Mouse (Mus musculus): ENCODE results near the gene Cobll1. TPM values are rescaled to one million over a fixed set of nuclear protein-coding genes. Genes with fewer than 3 reads are reported as not detected.

Gene Cobll1
- polyA plus RNA-seq, 1 experiment = 4.4 TPM

DNA sequence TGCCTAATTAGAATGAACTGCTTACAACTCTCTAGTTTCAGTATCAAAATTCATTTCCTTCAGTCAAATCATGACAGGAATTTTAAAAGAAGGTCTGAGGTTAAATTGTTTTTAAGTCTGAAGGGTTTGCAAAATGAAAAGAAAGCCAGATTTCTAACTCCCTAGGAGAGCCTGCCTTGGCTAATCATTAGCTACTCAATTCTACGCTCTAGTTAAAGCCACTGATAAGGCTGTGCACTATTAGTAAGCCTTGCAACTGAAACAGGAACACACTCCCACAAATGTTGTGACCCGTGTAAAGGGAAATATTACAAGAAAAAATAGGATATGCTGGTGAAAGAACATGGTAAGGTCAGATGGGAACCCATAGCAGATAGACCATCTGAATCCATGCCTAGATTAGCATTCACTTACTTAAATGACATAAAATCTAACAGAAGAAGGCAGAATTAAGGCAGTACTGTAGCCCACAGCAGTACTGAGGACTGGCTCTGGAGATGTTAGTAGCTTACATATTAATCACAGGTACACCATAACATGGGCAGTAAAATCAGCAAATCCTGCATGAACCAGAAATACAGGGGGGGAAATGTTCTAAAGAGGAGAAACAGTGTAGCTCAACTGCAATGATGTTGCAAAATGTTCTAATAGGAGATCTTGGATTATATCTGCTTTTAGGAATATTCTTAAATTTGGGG, 122.6 kb downstream of the Cobll1 start:
- no peak for DNase-seq (ENCODE audit: low read depth)
- TF ChIP-seq POLR2A (IDR thresholded peaks at IDR 0.05; ENCODE audit: borderline replicate concordance, extremely low read depth, insufficient read depth, insufficient read length, poor library complexity, severe bottlenecking) (no peak), CTCF (IDR thresholded peaks at IDR 0.05; ENCODE audit: borderline replicate concordance, extremely low read depth, insufficient read depth, insufficient read length) (no peak)

DNA sequence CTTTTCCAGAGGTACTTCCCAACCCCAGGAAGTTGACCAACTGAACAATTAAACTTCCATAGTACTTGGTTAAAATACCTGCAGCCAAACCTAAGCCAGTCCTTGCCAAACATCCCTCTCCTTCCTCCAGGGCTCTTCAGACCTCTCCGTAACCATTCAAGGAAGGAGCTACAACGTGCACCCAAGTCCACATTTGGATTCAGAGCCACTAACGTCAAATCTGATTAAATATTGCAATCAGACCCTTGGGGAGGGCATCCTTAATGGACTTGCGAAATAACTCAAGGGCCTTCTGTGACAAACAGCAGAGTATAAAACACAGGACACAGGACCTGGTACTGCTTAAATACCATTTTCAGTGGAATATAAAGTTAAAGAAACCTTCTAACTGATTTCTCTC, 126.0 kb downstream of the Cobll1 start:
- TF ChIP-seq CTCF (IDR thresholded peaks at IDR 0.05; ENCODE audit: borderline replicate concordance, extremely low read depth, insufficient read depth, insufficient read length) (no peak), POLR2A (IDR thresholded peaks at IDR 0.05; ENCODE audit: borderline replicate concordance, extremely low read depth, insufficient read depth, insufficient read length, poor library complexity, severe bottlenecking) (no peak)
- no peak for DNase-seq (ENCODE audit: low read depth)

DNA sequence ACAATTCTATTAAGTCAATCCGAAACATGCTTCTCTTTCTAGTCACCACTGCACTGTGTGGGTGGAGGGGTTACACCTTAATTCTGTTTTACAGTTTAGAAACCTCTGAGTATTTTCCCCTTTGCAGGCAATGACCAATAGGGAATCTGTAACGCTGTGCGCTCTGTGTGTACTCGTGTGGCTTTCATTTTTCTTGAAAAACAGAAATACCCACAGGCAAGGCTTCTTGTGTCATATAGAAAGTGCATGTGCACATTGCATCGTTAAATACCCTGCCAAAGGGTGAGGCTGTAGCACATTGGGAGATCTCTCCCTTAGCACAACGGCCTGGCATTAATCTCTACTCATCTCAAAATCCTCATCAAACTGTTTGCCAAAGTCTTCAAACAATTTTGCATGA, 134.6 kb downstream of the Cobll1 start:
- no peak for TF ChIP-seq POLR2A (IDR thresholded peaks at IDR 0.05; ENCODE audit: borderline replicate concordance, extremely low read depth, insufficient read depth, insufficient read length, poor library complexity, severe bottlenecking)
- no peak for TF ChIP-seq CTCF (IDR thresholded peaks at IDR 0.05; ENCODE audit: borderline replicate concordance, extremely low read depth, insufficient read depth, insufficient read length)
- no peak for DNase-seq (ENCODE audit: low read depth)

DNA sequence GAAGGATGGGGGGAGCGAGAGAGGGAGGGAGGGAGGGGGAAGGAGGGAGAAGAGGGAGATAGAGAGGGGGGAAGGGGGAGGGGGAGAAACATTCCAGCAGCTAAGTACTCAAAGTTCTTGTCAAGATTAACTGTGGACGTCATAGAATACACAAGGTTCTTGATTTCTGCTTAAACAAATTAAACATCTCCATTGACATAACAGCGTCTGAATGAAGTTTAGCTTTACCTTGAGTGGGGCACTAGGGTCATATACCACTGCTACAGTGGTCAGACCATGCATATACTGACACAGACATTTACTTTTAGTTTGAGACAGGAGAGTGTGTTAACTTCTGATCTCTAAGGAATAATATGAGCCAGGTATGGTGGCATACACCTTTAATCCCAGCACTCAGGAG, 135.4 kb downstream of the Cobll1 start:
- no peak for DNase-seq (ENCODE audit: low read depth)
- TF ChIP-seq POLR2A (IDR thresholded peaks at IDR 0.05; ENCODE audit: borderline replicate concordance, extremely low read depth, insufficient read depth, insufficient read length, poor library complexity, severe bottlenecking) (no peak), CTCF (IDR thresholded peaks at IDR 0.05; ENCODE audit: borderline replicate concordance, extremely low read depth, insufficient read depth, insufficient read length) (no peak)

DNA sequence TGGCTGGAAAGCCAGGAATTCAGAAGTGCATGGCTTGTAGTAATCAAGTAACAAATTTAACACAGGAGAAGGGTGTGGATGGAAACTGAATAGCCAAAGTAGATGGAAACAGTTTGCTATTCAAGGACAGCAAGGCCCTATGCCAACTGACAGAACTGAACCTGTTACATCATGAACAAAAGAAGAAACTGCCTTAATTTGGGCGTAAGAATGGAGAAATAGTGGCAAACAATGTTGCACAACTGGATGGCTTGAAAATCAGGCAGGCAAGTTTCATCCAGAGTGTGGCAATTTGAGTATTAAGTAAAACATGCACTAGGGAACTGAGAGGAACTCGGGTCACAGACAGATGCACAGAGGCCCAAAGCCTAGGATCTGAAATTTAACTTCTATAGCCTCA, 137.8 kb downstream of the Cobll1 start:
- TF ChIP-seq POLR2A (IDR thresholded peaks at IDR 0.05; ENCODE audit: borderline replicate concordance, extremely low read depth, insufficient read depth, insufficient read length, poor library complexity, severe bottlenecking) (no peak), CTCF (IDR thresholded peaks at IDR 0.05; ENCODE audit: borderline replicate concordance, extremely low read depth, insufficient read depth, insufficient read length) (no peak)
- DNase-seq (ENCODE audit: low read depth) = no peak

DNA sequence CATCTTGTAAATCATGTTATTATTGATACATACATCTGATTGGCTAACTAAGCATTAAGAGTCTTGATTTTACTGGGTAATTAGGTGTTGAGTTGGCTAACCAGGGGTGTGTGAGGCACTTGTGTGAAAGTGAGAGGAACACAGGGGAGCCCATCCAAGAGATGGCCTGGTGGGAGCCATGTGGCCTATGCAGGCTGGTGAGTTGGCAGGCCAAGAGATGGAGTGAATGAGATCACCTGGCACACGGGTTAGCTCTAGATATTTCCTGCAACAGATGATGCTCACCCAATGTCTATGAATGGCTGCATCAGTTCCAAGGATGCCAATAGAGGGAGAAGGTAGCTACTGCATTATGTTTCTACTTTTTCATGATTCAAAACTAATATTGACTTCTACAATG, 139.2 kb downstream of the Cobll1 start:
- TF ChIP-seq CTCF (IDR thresholded peaks at IDR 0.05; ENCODE audit: borderline replicate concordance, extremely low read depth, insufficient read depth, insufficient read length) = no peak
- TF ChIP-seq POLR2A (IDR thresholded peaks at IDR 0.05; ENCODE audit: borderline replicate concordance, extremely low read depth, insufficient read depth, insufficient read length, poor library complexity, severe bottlenecking) = no peak

DNA sequence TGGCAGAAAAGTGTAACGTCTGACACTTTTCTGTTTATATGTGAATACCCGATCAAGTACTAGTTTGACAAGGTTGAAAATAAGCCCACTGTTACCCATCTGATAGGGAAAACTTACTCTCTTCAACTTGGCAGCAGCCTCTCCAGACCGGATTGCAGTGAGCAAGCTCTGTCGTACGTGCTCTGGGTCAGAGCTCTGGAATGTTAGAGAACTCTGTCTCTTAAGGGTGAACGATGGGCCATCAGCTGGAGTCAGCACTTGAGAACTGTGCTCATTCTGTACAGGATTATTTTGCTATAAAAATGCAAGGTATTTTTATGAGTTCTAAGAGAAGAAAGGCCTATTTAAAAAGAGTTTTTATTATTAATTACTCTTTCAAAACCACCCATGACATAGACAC, 143.6 kb downstream of the Cobll1 start:
- no peak for DNase-seq (ENCODE audit: low read depth)
- TF ChIP-seq CTCF (IDR thresholded peaks at IDR 0.05; ENCODE audit: borderline replicate concordance, extremely low read depth, insufficient read depth, insufficient read length) = no peak
- TF ChIP-seq POLR2A (IDR thresholded peaks at IDR 0.05; ENCODE audit: borderline replicate concordance, extremely low read depth, insufficient read depth, insufficient read length, poor library complexity, severe bottlenecking) = no peak

More for the DNA sequence above, 139.2 kb downstream of the Cobll1 start:
- no peak for DNase-seq (ENCODE audit: low read depth)

DNA sequence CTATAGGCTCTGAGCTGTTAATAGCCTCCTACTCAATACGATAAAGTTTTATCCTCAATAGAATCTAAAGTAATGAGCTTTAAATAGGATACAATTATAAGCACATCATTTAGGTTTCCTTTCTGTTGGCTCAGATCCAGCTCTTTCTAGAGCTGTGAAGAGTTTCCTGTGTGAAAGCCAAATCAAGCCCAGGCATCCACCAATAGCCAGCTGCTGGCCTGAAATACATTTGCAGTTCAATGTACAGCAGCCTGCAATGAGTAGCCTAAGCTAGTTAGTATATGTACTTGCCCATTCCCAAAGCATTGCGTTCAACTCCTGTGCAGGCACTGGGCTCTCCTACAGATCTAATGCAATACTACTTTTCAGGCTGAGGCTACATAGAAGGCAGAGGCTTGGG, 145.2 kb downstream of the Cobll1 start:
- DNase-seq (ENCODE audit: low read depth) = peak; percentile 82
- no peak for TF ChIP-seq POLR2A (IDR thresholded peaks at IDR 0.05; ENCODE audit: borderline replicate concordance, extremely low read depth, insufficient read depth, insufficient read length, poor library complexity, severe bottlenecking)
- no peak for TF ChIP-seq CTCF (IDR thresholded peaks at IDR 0.05; ENCODE audit: borderline replicate concordance, extremely low read depth, insufficient read depth, insufficient read length)

DNA sequence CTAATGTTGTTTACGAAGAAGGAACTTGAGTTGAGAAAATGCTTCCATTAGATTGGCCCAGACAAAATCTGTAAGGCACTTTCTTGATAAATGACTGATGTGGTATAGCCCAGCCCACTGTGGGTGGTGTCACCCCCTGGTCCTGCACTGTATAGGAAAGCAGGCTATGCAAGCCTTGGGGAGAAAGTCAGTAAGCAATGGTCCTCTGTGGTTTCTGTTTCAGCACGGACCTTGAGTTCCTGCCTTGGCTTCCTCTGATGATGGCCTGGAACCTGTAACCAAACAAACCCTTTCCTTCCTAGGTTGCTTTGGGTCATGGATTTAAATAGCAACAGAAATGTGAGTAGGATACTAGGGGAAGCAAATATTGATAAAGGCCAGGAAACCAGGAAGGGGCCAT, 148.2 kb downstream of the Cobll1 start:
- DNase-seq (ENCODE audit: low read depth) = no peak
- TF ChIP-seq CTCF (IDR thresholded peaks at IDR 0.05; ENCODE audit: borderline replicate concordance, extremely low read depth, insufficient read depth, insufficient read length) (no peak), POLR2A (IDR thresholded peaks at IDR 0.05; ENCODE audit: borderline replicate concordance, extremely low read depth, insufficient read depth, insufficient read length, poor library complexity, severe bottlenecking) (no peak)

DNA sequence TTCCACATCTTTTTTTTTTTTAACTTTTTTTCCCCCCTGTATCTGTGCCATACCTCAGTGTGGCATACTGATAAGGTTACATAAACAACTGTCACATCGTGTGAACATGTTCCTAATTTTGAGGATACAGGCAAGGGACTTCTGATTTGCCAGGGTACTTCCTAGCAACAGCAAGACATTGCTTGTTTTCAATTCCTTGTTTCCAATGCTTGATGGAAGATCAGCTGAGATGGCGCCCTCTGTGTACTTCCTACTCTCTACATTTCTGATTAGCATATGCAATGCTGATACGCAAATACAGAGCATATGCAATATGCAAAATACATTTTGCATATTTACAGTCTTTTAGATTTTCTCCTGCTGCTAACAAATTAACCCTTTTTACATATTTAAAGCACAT, 152.0 kb downstream of the Cobll1 start:
- TF ChIP-seq CTCF (IDR thresholded peaks at IDR 0.05; ENCODE audit: borderline replicate concordance, extremely low read depth, insufficient read depth, insufficient read length) = no peak
- TF ChIP-seq POLR2A (IDR thresholded peaks at IDR 0.05; ENCODE audit: borderline replicate concordance, extremely low read depth, insufficient read depth, insufficient read length, poor library complexity, severe bottlenecking) = no peak
- DNase-seq (ENCODE audit: low read depth) = peak; percentile 56

DNA sequence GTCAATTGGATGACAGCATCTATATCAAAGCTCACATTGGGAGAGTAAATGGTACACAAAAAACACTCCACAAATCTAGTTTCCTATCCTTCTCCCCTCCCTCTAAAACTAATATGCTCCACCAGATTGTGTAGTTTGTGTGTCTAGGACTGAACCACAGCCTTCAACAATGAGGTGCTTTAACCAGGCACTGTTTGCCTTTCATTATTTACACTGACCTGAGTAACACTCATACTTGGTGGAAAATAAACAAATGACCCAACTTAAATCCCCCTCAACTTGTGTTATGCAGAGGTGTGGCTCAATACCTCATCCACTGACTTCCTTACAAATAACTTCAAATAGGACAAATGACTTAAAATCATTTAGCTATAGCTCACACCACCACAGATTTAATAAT, 155.8 kb downstream of the Cobll1 start:
- DNase-seq (ENCODE audit: low read depth) = no peak
- no peak for TF ChIP-seq CTCF (IDR thresholded peaks at IDR 0.05; ENCODE audit: borderline replicate concordance, extremely low read depth, insufficient read depth, insufficient read length)
- no peak for TF ChIP-seq POLR2A (IDR thresholded peaks at IDR 0.05; ENCODE audit: borderline replicate concordance, extremely low read depth, insufficient read depth, insufficient read length, poor library complexity, severe bottlenecking)

DNA sequence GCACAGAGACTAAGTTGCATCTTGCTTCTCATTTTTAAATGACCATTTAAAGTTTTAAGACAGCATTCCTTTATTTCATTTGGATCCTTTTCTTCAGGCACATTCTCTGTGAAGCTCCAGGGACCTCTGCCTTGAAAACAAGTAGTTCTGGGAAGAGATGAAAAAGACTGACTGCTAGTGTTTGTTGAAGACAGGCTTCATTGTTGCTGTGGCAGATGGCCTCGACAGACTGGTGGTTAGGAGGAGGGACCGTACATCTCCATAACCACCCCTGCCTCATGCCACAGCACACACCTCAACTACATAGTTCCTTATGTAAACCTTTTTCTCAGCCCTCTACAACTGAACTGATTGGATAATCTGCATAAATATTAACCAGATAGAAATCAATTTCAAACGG, 161.7 kb downstream of the Cobll1 start:
- TF ChIP-seq POLR2A (IDR thresholded peaks at IDR 0.05; ENCODE audit: borderline replicate concordance, extremely low read depth, insufficient read depth, insufficient read length, poor library complexity, severe bottlenecking) (no peak), CTCF (IDR thresholded peaks at IDR 0.05; ENCODE audit: borderline replicate concordance, extremely low read depth, insufficient read depth, insufficient read length) (no peak)
- DNase-seq (ENCODE audit: low read depth) = no peak
